Mouse (Mus musculus): ENCODE measurements around the gene Tekt4.

The Tekt4 gene

GRCm38 (mm10) chr17:25482092-25482491 lies 27.7 kb downstream of the Tekt4 start:
- DNase-seq: no peak

GRCm38 (mm10) chr17:25497013-25497412 lies 42.6 kb downstream of the Tekt4 start, which contains the start of gene Sstr5:
TSS of gene Sstr5 (minus strand) at chr17:25497288.
- peak in 1 of 2 experiments; percentile 19 for DNase-seq

- DNase-seq: no peak
Observed at GRCm38 (mm10) chr17:25502599-25502998, 48.2 kb downstream of the Tekt4 start.

- peak; percentile 22 to 24 for DNase-seq
Observed at GRCm38 (mm10) chr17:25507799-25508198, 53.4 kb downstream of the Tekt4 start.

GRCm38 (mm10) chr17:25508860-25509577 lies 54.6 kb downstream of the Tekt4 start:
- peak; percentile 9 to 13 for DNase-seq

GRCm38 (mm10) chr17:25510074-25510830 lies 55.8 kb downstream of the Tekt4 start:
- DNase-seq: no peak

GRCm38 (mm10) chr17:25511876-25512275 lies 57.5 kb downstream of the Tekt4 start:
- no peak for DNase-seq

GRCm38 (mm10) chr17:25514055-25514454 lies 59.6 kb downstream of the Tekt4 start:
- DNase-seq: no peak

- DNase-seq: no peak
Observed at GRCm38 (mm10) chr17:25516315-25516714, 61.9 kb downstream of the Tekt4 start.

GRCm38 (mm10) chr17:25518144-25518543 lies 63.7 kb downstream of the Tekt4 start:
- no peak for DNase-seq

GRCm38 (mm10) chr17:25519511-25519910 lies 65.1 kb downstream of the Tekt4 start:
- DNase-seq: no peak

- no peak for DNase-seq
Observed at GRCm38 (mm10) chr17:25520492-25520891, 66.1 kb downstream of the Tekt4 start.

- DNase-seq: no peak
Observed at GRCm38 (mm10) chr17:25522080-25522479, 67.7 kb downstream of the Tekt4 start.

Data from thymus, postnatal 36 days (tissue).